Mouse (Mus musculus) cortical plate, adult 2 months (tissue): ENCODE results near the gene Pih1d2. TPM values are rescaled to one million over a fixed set of nuclear protein-coding genes. Genes with fewer than 3 reads are reported as not detected.
A peak's percentile ranks its signal among the peaks of the same experiment; 100 is the strongest.

Experiments used
- H3K27ac ChIP-seq: fragments of 200-500 bp; 2 replicates; pipeline ENCODE4 v1.5.1; 2012; ENCODE audit warnings: low read length, control low read depth, inconsistent platforms; ENCODE audit not compliant: insufficient read depth
- H3K4me1 ChIP-seq: fragments of 200-500 bp; 2 replicates; pipeline ENCODE4 v1.6.1; 2011; ENCODE audit warnings: low read length; ENCODE audit not compliant: control insufficient read depth, insufficient read depth
- H3K4me3 ChIP-seq: fragments of 200-500 bp; 2 replicates; pipeline ENCODE4 v1.5.1; 2011; ENCODE audit warnings: mild to moderate bottlenecking, low read length, control low read depth; ENCODE audit not compliant: insufficient read depth
- CTCF ChIP-seq: fragments of 200-500 bp; IDR thresholded peaks from 2 replicates; pipeline ENCODE4 v1.5.1; 2011; ENCODE audit warnings: mild to moderate bottlenecking, control low read depth, low read length; ENCODE audit not compliant: insufficient read depth; ENCODE audit errors: extremely low read depth
- POLR2A ChIP-seq: fragments of 200-500 bp; IDR thresholded peaks from 2 replicates; pipeline ENCODE4 v1.6.1; 2011; ENCODE audit warnings: mild to moderate bottlenecking, low read length, control low read depth; ENCODE audit not compliant: insufficient read depth; ENCODE audit errors: extremely low read depth
- polyA plus RNA-seq: library from polyadenylated mRNA; depleted of rRNA; stranded (reverse); fragments of >200 nt; gene quantifications from 2 replicates; pipeline ENCODE4 v1.2.3, GENCODE M21; 2012

Gene Pih1d2
- polyA plus RNA-seq, 1 experiment = 4.9 TPM

- H3K4me1 ChIP-seq = no peaks in the 10 kb centered on the region
- H3K4me3 ChIP-seq = no peak overlapping the region
- TF ChIP-seq POLR2A = no peak
- no peak for TF ChIP-seq CTCF
- no peak overlapping the region for H3K27ac ChIP-seq
These were observed 24.2 kb upstream of the Pih1d2 start for GRCm38 (mm10) chr9:50592955-50593354.

- no peaks in the 10 kb centered on the region for H3K4me1 ChIP-seq
- H3K27ac ChIP-seq = no peak overlapping the region
- no peak overlapping the region for H3K4me3 ChIP-seq
- TF ChIP-seq CTCF (peak; percentile 34), POLR2A (no peak)
These were observed 23.6 kb upstream of the Pih1d2 start for GRCm38 (mm10) chr9:50593544-50593943.

DNA sequence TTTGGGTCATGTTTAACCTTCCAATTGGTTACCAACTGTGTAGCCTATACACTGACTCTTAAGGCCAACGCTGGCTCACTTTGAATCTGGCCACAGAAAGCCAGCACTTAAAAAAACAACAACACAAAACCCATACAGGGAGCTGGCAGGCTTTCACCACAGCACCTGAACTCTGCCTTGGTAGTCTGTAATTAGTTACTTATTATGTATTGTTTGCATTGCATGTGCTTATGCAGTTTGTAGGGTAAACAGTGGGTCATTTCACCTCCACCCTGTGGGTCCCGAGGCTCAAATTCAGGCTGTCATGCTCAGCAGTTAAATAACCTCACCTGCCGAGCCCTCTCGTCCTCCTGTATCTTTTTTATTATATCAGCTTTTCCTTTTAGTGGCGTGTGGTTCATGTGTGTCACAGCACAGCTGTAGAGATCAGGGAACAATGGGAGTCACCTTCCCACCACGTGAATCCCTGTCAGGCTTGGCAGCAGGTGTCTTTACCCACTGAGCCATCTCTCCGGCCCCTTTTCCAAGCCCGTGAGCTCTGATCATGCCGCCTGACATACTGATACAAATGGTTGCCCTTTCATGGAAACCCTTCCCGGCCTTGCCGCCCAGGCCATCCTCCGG lies 22.2 kb upstream of the Pih1d2 start:
- TF ChIP-seq CTCF (no peak), POLR2A (no peak)
- Histone ChIP-seq H3K4me1 (no peaks in the 10 kb centered on the region), H3K27ac (no peak overlapping the region), H3K4me3 (no peak overlapping the region)

- Histone ChIP-seq H3K27ac (no peak overlapping the region), H3K4me1 (peaks cover under 1% of the 10 kb centered on the region), H3K4me3 (no peak overlapping the region)
- TF ChIP-seq CTCF (no peak), POLR2A (no peak)
These were observed 20.1 kb upstream of the Pih1d2 start for GRCm38 (mm10) chr9:50596973-50597372.

- no peak for TF ChIP-seq POLR2A
- TF ChIP-seq CTCF = no peak
- Histone ChIP-seq H3K27ac (no peak overlapping the region), H3K4me1 (peaks cover 9% of the 10 kb centered on the region), H3K4me3 (no peak overlapping the region)
These were observed 15.6 kb upstream of the Pih1d2 start for GRCm38 (mm10) chr9:50601536-50601935.

- no peak for TF ChIP-seq POLR2A
- no peak for TF ChIP-seq CTCF
- H3K4me1 ChIP-seq = peaks cover 9% of the 10 kb centered on the region
- H3K4me3 ChIP-seq = peak overlapping the region; percentile 78
- no peak overlapping the region for H3K27ac ChIP-seq
These were observed 14.9 kb upstream of the Pih1d2 start for GRCm38 (mm10) chr9:50602055-50602845.

DNA sequence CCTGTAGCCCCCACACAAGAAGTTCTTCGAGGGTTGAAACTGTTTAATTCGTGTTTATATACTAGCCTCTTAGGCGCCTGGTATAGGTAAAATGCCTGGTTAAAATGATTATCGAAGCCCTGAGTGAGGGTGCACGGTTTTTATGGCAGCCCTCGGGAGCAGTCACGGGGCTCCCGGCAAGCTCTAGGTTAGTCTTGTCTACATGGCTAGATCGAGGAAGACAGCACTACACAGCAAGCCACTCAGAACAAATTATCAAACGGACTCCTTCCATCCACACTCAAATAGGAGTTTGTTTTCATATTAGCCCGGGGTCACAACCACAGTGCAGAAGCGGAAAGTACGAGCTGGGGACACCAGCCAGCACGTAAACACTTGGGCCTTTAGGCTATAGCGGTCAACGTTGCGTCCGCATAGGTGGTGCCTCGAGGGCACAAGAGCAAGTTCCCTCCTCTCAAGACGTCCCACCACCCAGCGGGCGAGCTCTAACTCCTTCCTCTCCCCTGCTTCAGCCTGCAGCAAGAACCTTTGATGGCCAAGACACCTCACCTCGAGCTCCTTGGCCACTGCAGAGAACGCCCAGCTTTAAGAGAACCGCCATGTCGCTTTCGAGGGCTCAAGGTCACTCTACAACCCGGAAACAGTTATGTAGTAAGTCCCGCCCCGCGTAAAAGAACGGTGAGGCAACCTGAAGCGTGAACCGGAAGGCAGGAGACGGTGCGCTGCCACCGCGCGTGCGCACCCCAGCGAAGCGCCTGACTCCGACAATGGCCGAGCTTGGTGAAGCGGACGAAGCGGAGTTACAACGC lies 13.7 kb upstream of the Pih1d2 start, which contains the start of the genes Sdhd and Timm8b:
Gene Sdhd (minus strand): TSS at position 624 of the 809 bp plus-strand sequence.
Gene Timm8b (plus strand): TSS at position 722 of the 809 bp plus-strand sequence.
- Histone ChIP-seq H3K27ac (peak within 1 kb of the TSS; percentile 41), H3K4me1 (peaks cover 9% of the 10 kb centered on the region), H3K4me3 (peak within 1 kb of the TSS; percentile 78)
- TF ChIP-seq POLR2A (peak; percentile 92), CTCF (no peak)

DNA sequence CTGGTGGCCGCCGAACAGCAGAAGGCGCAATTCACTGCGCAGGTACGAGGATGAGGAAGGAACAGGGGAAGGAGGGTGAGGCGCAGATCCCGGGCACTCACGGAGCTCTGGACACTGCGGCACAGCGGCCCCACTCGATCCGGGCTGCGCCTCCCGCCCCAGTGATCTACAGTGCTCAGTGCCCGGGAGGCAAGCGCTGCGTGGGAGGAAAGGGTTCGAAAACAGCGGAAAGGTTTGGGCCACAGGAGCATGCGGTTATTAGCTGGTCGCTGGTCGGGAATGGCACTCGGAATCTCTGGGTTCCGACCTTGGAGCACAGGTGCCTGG lies 13.2 kb upstream of the Pih1d2 start:
- Histone ChIP-seq H3K4me1 (peaks cover 9% of the 10 kb centered on the region), H3K27ac (peak overlapping the region; percentile 40), H3K4me3 (peak overlapping the region; percentile 78)
- no peak for TF ChIP-seq POLR2A
- no peak for TF ChIP-seq CTCF

GRCm38 (mm10) chr9:50604338-50604737 lies 12.8 kb upstream of the Pih1d2 start:
- H3K4me1 ChIP-seq = peaks cover 9% of the 10 kb centered on the region
- peak overlapping the region; percentile 78 for H3K4me3 ChIP-seq
- H3K27ac ChIP-seq = peak overlapping the region; percentile 40; the same call in 1 of the 2 replicates
- TF ChIP-seq POLR2A = no peak
- TF ChIP-seq CTCF = no peak

GRCm38 (mm10) chr9:50612115-50612514 lies 5.0 kb upstream of the Pih1d2 start:
- Histone ChIP-seq H3K4me1 (no peaks in the 10 kb centered on the region; the same call in 1 of the 2 replicates), H3K4me3 (no peak overlapping the region), H3K27ac (peak overlapping the region; percentile 88; the same call in 1 of the 2 replicates)
- TF ChIP-seq CTCF (no peak), POLR2A (no peak)
